Mouse (Mus musculus): ENCODE data around the gene St14. TPM values are rescaled to one million over a fixed set of nuclear protein-coding genes. Genes with fewer than 3 reads are reported as not detected.

Gene St14
- total and polyA plus RNA-seq, 3 experiments: 0.08 to 0.19 TPM; not detected in 1

- TF ChIP-seq MAX (IDR thresholded peaks at IDR 0.05; ENCODE audit: low read length) (no peak), MXI1 (IDR thresholded peaks at IDR 0.05; ENCODE audit: low read depth, low read length) (no peak), HCFC1 (IDR thresholded peaks at IDR 0.05; ENCODE audit: low read depth, low read length) (no peak), POLR2AphosphoS5 (IDR thresholded peaks at IDR 0.05; ENCODE audit: borderline replicate concordance, low read depth, low read length) (no peak), POLR2A (IDR thresholded peaks at IDR 0.05; ENCODE audit: control insufficient read depth in 1 of 2, insufficient read depth in 1 of 2, low read depth in 1 of 2, low read length in 2 of 2, poor library complexity in 1 of 2) (no peak), ZMIZ1 (IDR thresholded peaks at IDR 0.05; ENCODE audit: low read depth, low read length) (no peak), GABPA (IDR thresholded peaks at IDR 0.05; ENCODE audit: low read depth, low read length) (no peak), NELFE (IDR thresholded peaks at IDR 0.05; ENCODE audit: low read depth, low read length) (no peak), ELF1 (IDR thresholded peaks at IDR 0.05; ENCODE audit: low read depth, low read length) (no peak), EP300 (IDR thresholded peaks at IDR 0.05; ENCODE audit: low read depth in 1 of 2, low read length in 2 of 2) (no peak), MYC (IDR thresholded peaks at IDR 0.05; ENCODE audit: low read depth, low read length) (no peak), CHD1 (IDR thresholded peaks at IDR 0.05; ENCODE audit: low read depth, low read length) (no peak), TBP (IDR thresholded peaks at IDR 0.05; ENCODE audit: low read depth, low read length) (no peak), CHD2 (IDR thresholded peaks at IDR 0.05; ENCODE audit: low read length) (no peak)
- Histone ChIP-seq H3K36me3 (ENCODE audit: control insufficient read depth in 1 of 2, insufficient read depth in 2 of 2, low read length in 2 of 2) (no peaks in the 10 kb centered on the region), H3K79me2 (ENCODE audit: control insufficient read depth, insufficient read depth, low read length, poor library complexity) (no peaks in the 10 kb centered on the region), H3K27me3 (ENCODE audit: control insufficient read depth in 1 of 2, insufficient read depth in 2 of 2, low read length in 2 of 2) (peaks cover 0 to 1% of the 10 kb centered on the region in 2 experiments; a peak in 1 of 4 replicates), H3K9ac (ENCODE audit: control insufficient read depth, low read depth, low read length, poor library complexity, severe bottlenecking) (no peak overlapping the region), H3K4me3 (ENCODE audit: control insufficient read depth in 1 of 2, insufficient read depth in 1 of 2, low read depth in 2 of 2, low read length in 2 of 2) (no peak overlapping the region), H3K4me1 (ENCODE audit: control insufficient read depth in 1 of 2, insufficient read depth in 2 of 2, low read length in 2 of 2) (no peaks in the 10 kb centered on the region), H3K9me3 (replicated peaks; ENCODE audit: insufficient read depth, low read length) (no peaks in the 10 kb centered on the region), H3K27ac (ENCODE audit: control insufficient read depth, low read depth, low read length) (no peak overlapping the region)
- no peak for DNase-seq (ENCODE audit: low read depth, low spot score)
These were observed 14.6 kb downstream of the St14 start for GRCm38 (mm10) chr9:31117088-31117487.

GRCm38 (mm10) chr9:31115586-31115985 lies 16.1 kb downstream of the St14 start:
- DNase-seq (ENCODE audit: low read depth, low spot score): no peak
- H3K4me1 ChIP-seq (ENCODE audit: control insufficient read depth in 1 of 2, insufficient read depth in 2 of 2, low read length in 2 of 2): no peaks in the 10 kb centered on the region
- H3K27me3 ChIP-seq (ENCODE audit: control insufficient read depth in 1 of 2, insufficient read depth in 2 of 2, low read length in 2 of 2): peaks cover 0 to 4% of the 10 kb centered on the region in 2 experiments; a peak in 2 of 4 replicates
- H3K9ac ChIP-seq (ENCODE audit: control insufficient read depth, low read depth, low read length, poor library complexity, severe bottlenecking): no peak overlapping the region
- no peak overlapping the region for H3K27ac ChIP-seq (ENCODE audit: control insufficient read depth, low read depth, low read length)
- TF ChIP-seq HCFC1 (IDR thresholded peaks at IDR 0.05; ENCODE audit: low read depth, low read length): no peak
- no peak for TF ChIP-seq TCF12 (IDR thresholded peaks at IDR 0.05; ENCODE audit: low read depth, low read length)
- no peak for TF ChIP-seq CTCF (IDR thresholded peaks at IDR 0.05 in 2 of 3, conservative IDR thresholded peaks at IDR 0.05 in 1 of 3; ENCODE audit: control insufficient read depth in 1 of 3, insufficient read depth in 1 of 3, low read depth in 2 of 3, low read length in 3 of 3, poor library complexity in 1 of 3, severe bottlenecking in 1 of 3)
- no peak for TF ChIP-seq USF1 (IDR thresholded peaks at IDR 0.05; ENCODE audit: low read depth, low read length)
- TF ChIP-seq POLR2AphosphoS2 (IDR thresholded peaks at IDR 0.05; ENCODE audit: low read length): no peak
- TF ChIP-seq EP300 (IDR thresholded peaks at IDR 0.05; ENCODE audit: low read depth in 1 of 2, low read length in 2 of 2): no peak
- TF ChIP-seq SIN3A (IDR thresholded peaks at IDR 0.05; ENCODE audit: low read length): no peak
- TF ChIP-seq MAFK (IDR thresholded peaks at IDR 0.05; ENCODE audit: borderline replicate concordance, low read depth, low read length): no peak
- no peak for TF ChIP-seq ZMIZ1 (IDR thresholded peaks at IDR 0.05; ENCODE audit: low read depth, low read length)
- TF ChIP-seq MYB (IDR thresholded peaks at IDR 0.05; ENCODE audit: low read depth, low read length): no peak
- TF ChIP-seq ETS1 (IDR thresholded peaks at IDR 0.05; ENCODE audit: low read depth, low read length): no peak
- no peaks in the 10 kb centered on the region for H3K36me3 ChIP-seq (ENCODE audit: control insufficient read depth in 1 of 2, insufficient read depth in 2 of 2, low read length in 2 of 2)
- no peaks in the 10 kb centered on the region for H3K79me2 ChIP-seq (ENCODE audit: control insufficient read depth, insufficient read depth, low read length, poor library complexity)
- no peak overlapping the region for H3K4me3 ChIP-seq (ENCODE audit: control insufficient read depth in 1 of 2, insufficient read depth in 1 of 2, low read depth in 2 of 2, low read length in 2 of 2)
- no peaks in the 10 kb centered on the region for H3K9me3 ChIP-seq (replicated peaks; ENCODE audit: insufficient read depth, low read length)

Data from MEL (cell line).